Mouse (Mus musculus): ENCODE measurements around the gene Ptpra. TPM values are rescaled to one million over a fixed set of nuclear protein-coding genes. Genes with fewer than 3 reads are reported as not detected.

Gene Ptpra
- polyA plus RNA-seq, 1 experiment: 57.9 TPM

DNA sequence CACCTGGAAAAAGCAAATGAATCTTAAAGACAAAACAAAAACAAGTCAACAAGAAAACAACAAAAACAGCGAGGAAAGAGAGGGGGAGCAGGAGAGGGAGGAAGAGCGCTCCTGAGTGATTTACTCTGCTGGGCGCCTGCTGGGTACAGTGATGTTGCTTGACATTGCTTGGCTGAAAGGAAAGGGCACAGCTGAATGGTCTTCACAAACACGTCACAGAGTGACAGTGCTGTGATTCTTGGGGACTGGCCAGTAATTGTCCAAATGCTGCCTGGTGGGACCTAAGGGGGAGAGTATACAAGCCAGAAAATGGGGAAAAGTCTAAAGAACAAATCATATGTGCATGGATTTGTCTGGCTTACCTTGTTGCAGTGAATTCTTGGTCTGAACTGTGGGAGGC, 152.1 kb downstream of the Ptpra start:
- no peak for TF ChIP-seq USF1 (IDR thresholded peaks at IDR 0.05; ENCODE audit: low read depth)
- TF ChIP-seq SRF (IDR thresholded peaks at IDR 0.05; ENCODE audit: control insufficient read depth, insufficient read length, low read depth): no peak
- no peak for TF ChIP-seq E2F4 (IDR thresholded peaks at IDR 0.05; ENCODE audit: insufficient read depth)
- TF ChIP-seq POLR2AphosphoS2 (IDR thresholded peaks at IDR 0.05; ENCODE audit: insufficient read length, low read depth): no peak
- TF ChIP-seq TCF12 (IDR thresholded peaks at IDR 0.05; ENCODE audit: insufficient read depth, poor library complexity, severe bottlenecking): no peak
- TF ChIP-seq MYOD1 (IDR thresholded peaks at IDR 0.05; ENCODE audit: control insufficient read depth in 1 of 3, insufficient read length in 2 of 3, low read depth in 2 of 3): no peak
- no peak for TF ChIP-seq CEBPB (IDR thresholded peaks at IDR 0.05; ENCODE audit: insufficient read depth, poor library complexity, severe bottlenecking)
- no peak for TF ChIP-seq MAX (IDR thresholded peaks at IDR 0.05; ENCODE audit: low read depth)
- TF ChIP-seq TCF3 (IDR thresholded peaks at IDR 0.05; ENCODE audit: insufficient read length, low read depth): no peak
- no peak for TF ChIP-seq REST (IDR thresholded peaks at IDR 0.05; ENCODE audit: insufficient read depth, insufficient read length)
- no peak for TF ChIP-seq MYOG (IDR thresholded peaks at IDR 0.05; ENCODE audit: control insufficient read depth in 1 of 3, insufficient read depth in 1 of 3, insufficient read length in 2 of 3, low read depth in 2 of 3)
- no peak for TF ChIP-seq POLR2A (IDR thresholded peaks at IDR 0.05; ENCODE audit: insufficient read length, low read depth)
- Histone ChIP-seq H3K4me3 (no peak overlapping the region), H3K36me3 (ENCODE audit: control insufficient read depth, insufficient read depth) (peaks cover 31% of the 10 kb centered on the region)

More for the DNA sequence above, 152.1 kb downstream of the Ptpra start:
- H3K27me3 ChIP-seq (ENCODE audit: control insufficient read depth, insufficient read depth, insufficient read length): no peaks in the 10 kb centered on the region
- H3ac ChIP-seq (ENCODE audit: control insufficient read depth, insufficient read length): no peak overlapping the region
- H3K4me2 ChIP-seq (ENCODE audit: low read depth): no peak overlapping the region
- H3K79me2 ChIP-seq (ENCODE audit: control insufficient read depth, insufficient read depth): no peaks in the 10 kb centered on the region

Other genes starting within 250 kb of the Ptpra start
- gene Nop56, start 175.8 kb upstream of the Ptpra start, polyA plus RNA-seq (2012; fragmentation: generic; extraction: Trizol): 105 TPM
- 137 TPM for gene Idh3b, start 165.7 kb upstream of the Ptpra start, polyA plus RNA-seq (2012; fragmentation: generic; extraction: Trizol)
- 0.10 TPM for gene Ebf4, start 155.1 kb upstream of the Ptpra start, polyA plus RNA-seq (2012; fragmentation: generic; extraction: Trizol)
- 0.34 TPM for gene Cpxm1, start 52.7 kb upstream of the Ptpra start, polyA plus RNA-seq (2012; fragmentation: generic; extraction: Trizol)
- gene Gm28372, start 45.0 kb upstream of the Ptpra start, polyA plus RNA-seq (2012; fragmentation: generic; extraction: Trizol): 0.04 TPM
- gene 1700020A23Rik, start 45.0 kb upstream of the Ptpra start, polyA plus RNA-seq (2012; fragmentation: generic; extraction: Trizol): not detected
- not detected for gene Tmem239, start 43.8 kb upstream of the Ptpra start, polyA plus RNA-seq (2012; fragmentation: generic; extraction: Trizol)
- gene Vps16, start 25.9 kb upstream of the Ptpra start, polyA plus RNA-seq (2012; fragmentation: generic; extraction: Trizol): 43.6 TPM
- 10.9 TPM for gene Pced1a, start 25.6 kb upstream of the Ptpra start, polyA plus RNA-seq (2012; fragmentation: generic; extraction: Trizol)
- gene Mrps26, start 113.5 kb downstream of the Ptpra start, polyA plus RNA-seq (2012; fragmentation: generic; extraction: Trizol): 86.9 TPM
- not detected for gene Oxt, start 125.9 kb downstream of the Ptpra start, polyA plus RNA-seq (2012; fragmentation: generic; extraction: Trizol)
- gene Avp, start 132.3 kb downstream of the Ptpra start, polyA plus RNA-seq (2012; fragmentation: generic; extraction: Trizol): not detected
- 5.9 TPM for gene Fastkd5, start 179.7 kb downstream of the Ptpra start, polyA plus RNA-seq (2012; fragmentation: generic; extraction: Trizol)
- 5.4 TPM for gene Ubox5, start 179.8 kb downstream of the Ptpra start, polyA plus RNA-seq (2012; fragmentation: generic; extraction: Trizol)
- gene Lzts3, start 192.5 kb downstream of the Ptpra start, polyA plus RNA-seq (2012; fragmentation: generic; extraction: Trizol): 13.3 TPM
- gene Ddrgk1, start 214.4 kb downstream of the Ptpra start, polyA plus RNA-seq (2012; fragmentation: generic; extraction: Trizol): 137 TPM
- 54.4 TPM for gene Itpa, start 217.3 kb downstream of the Ptpra start, polyA plus RNA-seq (2012; fragmentation: generic; extraction: Trizol)
- 1.4 TPM for gene Slc4a11, start 247.2 kb downstream of the Ptpra start, polyA plus RNA-seq (2012; fragmentation: generic; extraction: Trizol)

Measured in myocyte (in vitro differentiated cells).